Mouse (Mus musculus) right cerebral cortex, postnatal 14 days (tissue): ENCODE measurements around the gene Ran.

ENCODE experiments used
- DNase-seq: peaks from one replicate; pipeline ENCODE4 v3.0.0; 2022

Gene Ran

DNA sequence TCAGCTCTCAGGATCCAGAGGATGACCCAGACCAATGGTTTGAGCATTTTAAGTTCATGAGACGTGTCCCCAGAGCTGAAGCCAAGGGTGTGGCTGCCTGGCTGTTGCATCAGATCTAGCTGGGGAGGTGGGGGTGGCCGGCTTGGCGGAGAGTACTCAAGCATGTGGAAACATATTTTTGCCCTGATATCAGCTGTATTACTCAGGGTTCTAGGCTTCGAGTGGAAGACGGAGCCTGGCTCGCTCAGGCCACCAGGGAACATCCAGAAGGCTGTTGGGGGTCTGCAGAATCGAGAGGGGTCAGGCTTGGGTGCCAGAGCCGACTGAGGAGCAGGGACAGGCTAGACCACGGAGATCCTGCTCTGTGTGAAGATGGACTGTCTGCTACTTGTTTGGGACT is 46.1 kb downstream of the Ran start:
- no peak for DNase-seq

DNA sequence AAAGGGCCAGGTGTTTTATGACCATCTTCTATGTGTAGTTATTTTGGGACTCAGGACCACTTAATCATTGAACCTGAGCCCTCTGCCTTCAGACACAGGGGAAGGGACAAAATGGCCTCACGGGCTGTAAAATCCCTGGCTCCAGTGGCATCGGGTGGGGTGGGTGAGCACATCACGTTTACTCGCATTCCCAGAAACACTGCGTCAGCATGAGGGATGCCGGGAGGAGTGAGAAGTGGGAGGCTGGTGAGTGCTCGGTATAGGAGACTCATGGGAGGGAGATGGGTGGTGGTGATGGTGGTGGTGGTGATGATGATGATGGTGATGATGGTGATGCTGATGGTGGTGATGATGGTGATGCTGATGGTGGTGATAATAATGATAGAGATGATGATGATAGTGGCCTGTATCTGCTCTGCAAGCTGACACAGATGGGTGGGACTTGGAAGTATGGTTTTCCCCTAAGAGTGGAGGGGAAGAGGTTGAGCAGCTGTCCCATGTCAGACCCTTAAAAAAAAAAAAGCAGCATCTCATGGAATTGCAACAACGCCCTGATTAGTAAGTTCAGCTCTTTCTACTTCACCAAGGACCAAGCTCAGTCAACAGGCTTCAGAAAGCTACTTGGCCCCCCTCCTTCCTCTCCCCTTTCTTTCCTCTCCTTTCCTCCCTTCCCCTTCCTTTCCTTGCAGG is 46.8 kb downstream of the Ran start:
- no peak for DNase-seq

DNA sequence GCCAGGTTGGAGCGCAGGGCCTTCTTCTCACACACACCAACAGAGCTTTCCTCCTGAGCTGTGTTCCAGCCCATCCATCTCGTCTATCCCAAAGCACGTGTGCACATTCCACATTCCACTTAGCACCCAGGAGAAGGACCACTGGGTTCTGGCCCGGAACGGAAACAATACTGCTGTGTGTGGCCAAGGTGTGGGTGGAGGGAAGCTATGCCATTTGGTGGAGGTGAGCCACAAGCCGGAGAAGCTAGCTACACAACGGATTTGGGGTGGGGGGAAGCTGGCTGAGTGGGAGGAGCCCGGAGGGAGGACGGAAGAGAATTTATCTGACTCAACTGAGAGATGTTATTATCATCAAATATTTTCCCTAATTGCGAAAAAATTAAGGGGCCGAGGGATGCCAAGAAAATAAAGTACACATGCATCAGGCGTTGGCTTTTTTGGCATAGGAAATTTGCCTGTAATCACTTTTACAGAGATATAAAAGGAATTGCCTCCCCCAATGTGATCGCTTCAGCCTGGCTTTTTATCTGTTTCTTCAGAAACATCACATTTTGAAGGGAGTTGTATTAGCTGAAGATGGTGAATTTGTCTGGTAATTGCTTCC is 47.5 kb downstream of the Ran start:
- no peak for DNase-seq

DNA sequence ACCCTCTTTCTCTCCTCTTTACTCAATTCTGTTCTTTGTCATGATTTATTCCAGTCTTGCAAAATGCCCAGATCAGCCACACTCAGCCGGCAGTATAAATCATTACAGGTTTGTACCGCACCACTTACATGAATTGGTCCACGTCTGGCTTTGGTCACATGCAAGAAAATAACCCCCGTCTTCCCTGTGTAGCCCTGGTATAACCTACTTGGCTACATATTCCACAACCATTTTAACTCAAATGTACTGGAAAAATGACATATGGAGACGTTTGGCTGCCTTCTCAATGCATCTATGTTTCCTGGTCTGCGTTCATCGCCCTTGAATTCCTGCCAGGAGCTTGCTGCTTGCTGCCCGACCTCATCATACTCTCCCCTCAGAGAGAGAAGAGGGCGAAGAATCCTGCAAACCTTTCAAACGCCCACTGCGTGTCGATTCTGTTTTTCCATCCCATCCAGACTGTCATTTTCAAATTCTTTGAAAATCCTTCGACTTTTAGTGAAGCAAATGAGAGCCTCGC is 52.0 kb downstream of the Ran start:
- no peak for DNase-seq

DNA sequence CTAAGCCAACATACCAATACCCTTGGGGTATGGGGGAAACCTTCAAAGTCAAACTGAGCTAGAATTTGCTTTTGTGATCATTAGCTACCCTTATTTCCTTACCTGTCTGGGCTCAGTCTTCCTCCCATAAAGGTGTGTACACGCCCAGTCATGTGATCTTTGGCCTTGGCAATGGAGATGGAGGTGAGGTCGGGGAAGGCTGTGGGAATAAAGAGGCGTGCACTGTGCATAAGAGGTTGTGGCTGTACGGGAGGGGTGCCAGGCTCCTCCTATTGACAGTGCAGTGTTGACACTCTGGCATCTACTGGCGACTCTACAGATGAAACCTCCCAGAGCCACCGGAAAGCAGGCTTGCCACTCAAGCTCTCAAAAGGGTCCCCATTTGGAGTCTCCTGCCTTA is 53.5 kb downstream of the Ran start:
- no peak for DNase-seq
